Mouse (Mus musculus): ENCODE data around the gene Pde8a.

Gene Pde8a

GRCm38 (mm10) chr7:81211760-81212159 is 1.6 kb upstream of the Pde8a start:
- no peak for DNase-seq

GRCm38 (mm10) chr7:81212261-81212681 is 1.1 kb upstream of the Pde8a start:
- DNase-seq: no peak

GRCm38 (mm10) chr7:81212697-81213346 is 574 bp upstream of the Pde8a start:
- DNase-seq: peak; percentile 34

- no peak for DNase-seq
Observed at GRCm38 (mm10) chr7:81214153-81214907, 934 bp downstream of the Pde8a start.

- DNase-seq: no peak
Observed at GRCm38 (mm10) chr7:81215950-81216349, 2.6 kb downstream of the Pde8a start.

GRCm38 (mm10) chr7:81219321-81219720 is 5.9 kb downstream of the Pde8a start:
- DNase-seq: no peak

- DNase-seq: no peak
Observed at GRCm38 (mm10) chr7:81220381-81220780, 7.0 kb downstream of the Pde8a start.

- DNase-seq: no peak
Observed at GRCm38 (mm10) chr7:81224260-81224659, 10.9 kb downstream of the Pde8a start.

GRCm38 (mm10) chr7:81230091-81230792 is 16.8 kb downstream of the Pde8a start:
- DNase-seq: no peak

- DNase-seq: no peak
Observed at GRCm38 (mm10) chr7:81232674-81233073, 19.3 kb downstream of the Pde8a start.

- DNase-seq: no peak
Observed at GRCm38 (mm10) chr7:81235117-81235516, 21.7 kb downstream of the Pde8a start.

- no peak for DNase-seq
Observed at GRCm38 (mm10) chr7:81235600-81236223, 22.3 kb downstream of the Pde8a start.

GRCm38 (mm10) chr7:81243361-81243760 is 30.0 kb downstream of the Pde8a start:
- no peak for DNase-seq

- DNase-seq: no peak
Observed at GRCm38 (mm10) chr7:81249854-81250279, 36.5 kb downstream of the Pde8a start.

- no peak for DNase-seq
Observed at GRCm38 (mm10) chr7:81250601-81251000, 37.2 kb downstream of the Pde8a start.

- DNase-seq: no peak
Observed at GRCm38 (mm10) chr7:81251521-81251920, 38.1 kb downstream of the Pde8a start.

- no peak for DNase-seq
Observed at GRCm38 (mm10) chr7:81253317-81253716, 39.9 kb downstream of the Pde8a start.

- no peak for DNase-seq
Observed at GRCm38 (mm10) chr7:81254579-81254978, 41.2 kb downstream of the Pde8a start.

GRCm38 (mm10) chr7:81255456-81255855 is 42.1 kb downstream of the Pde8a start:
- no peak for DNase-seq

- DNase-seq: no peak
Observed at GRCm38 (mm10) chr7:81256773-81257172, 43.4 kb downstream of the Pde8a start.

- DNase-seq: no peak
Observed at GRCm38 (mm10) chr7:81261548-81261947, 48.2 kb downstream of the Pde8a start.

GRCm38 (mm10) chr7:81272908-81273307 is 59.5 kb downstream of the Pde8a start:
- DNase-seq: no peak

- DNase-seq: no peak
Observed at GRCm38 (mm10) chr7:81278966-81279365, 65.6 kb downstream of the Pde8a start.
